Mouse (Mus musculus) monocyte, adult 59 days (primary cell): ENCODE data around the gene Kank2. TPM values are rescaled to one million over a fixed set of nuclear protein-coding genes. Genes with fewer than 3 reads are reported as not detected.

Experiments
- total RNA-seq, 2 experiments: library from RNA; stranded (reverse); gene quantifications; one replicate each; pipeline ENCODE4 v1.2.4; 2023

Kank2 gene
- 1 to 10 TPM in 1 of 2 experiments, under 1 TPM in 1; 0.84 to 1.2 TPM for total RNA-seq

GRCm38 (mm10) chr9:21798345-21799009, at the start of gene Kank2:
Gene Kank2, minus strand, starts transcription at chr9:21798744.

DNA sequence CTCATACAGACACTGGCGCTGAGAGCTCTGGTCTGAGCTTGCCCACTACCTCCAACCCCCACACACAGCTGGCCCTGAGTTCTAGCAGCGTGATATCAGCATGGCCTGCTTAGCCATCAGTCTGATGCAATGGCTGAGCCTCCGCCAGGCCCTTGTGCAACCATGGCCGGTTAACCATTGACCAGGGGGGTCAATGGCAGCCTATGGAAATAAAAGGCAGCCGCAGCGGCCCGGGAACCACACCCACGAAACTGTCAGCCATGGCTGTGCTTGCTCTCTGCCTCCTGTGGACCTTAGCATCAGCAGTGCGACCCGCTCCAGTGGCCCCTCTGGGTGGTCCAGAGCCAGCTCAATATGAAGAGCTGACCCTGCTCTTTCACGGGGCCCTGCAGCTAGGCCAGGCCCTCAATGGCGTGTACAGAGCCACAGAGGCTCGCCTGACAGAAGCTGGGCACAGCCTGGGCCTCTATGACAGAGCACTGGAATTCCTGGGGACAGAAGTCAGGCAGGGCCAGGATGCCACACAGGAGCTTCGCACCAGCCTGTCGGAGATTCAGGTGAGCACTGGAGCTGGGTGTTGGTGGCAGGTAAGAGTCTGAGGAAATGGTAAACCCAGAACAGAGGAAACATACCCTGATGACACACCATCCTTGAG, 36.8 kb upstream of the Kank2 start, which contains the start of gene Angptl8:
TSS of gene Angptl8 (plus strand) at position 253 of the 655 bp plus-strand sequence.

GRCm38 (mm10) chr9:21760155-21761088, 38.1 kb downstream of the Kank2 start, which contains the start of gene Spc24:
Gene Spc24, minus strand, starts transcription at chr9:21760303.

DNA sequence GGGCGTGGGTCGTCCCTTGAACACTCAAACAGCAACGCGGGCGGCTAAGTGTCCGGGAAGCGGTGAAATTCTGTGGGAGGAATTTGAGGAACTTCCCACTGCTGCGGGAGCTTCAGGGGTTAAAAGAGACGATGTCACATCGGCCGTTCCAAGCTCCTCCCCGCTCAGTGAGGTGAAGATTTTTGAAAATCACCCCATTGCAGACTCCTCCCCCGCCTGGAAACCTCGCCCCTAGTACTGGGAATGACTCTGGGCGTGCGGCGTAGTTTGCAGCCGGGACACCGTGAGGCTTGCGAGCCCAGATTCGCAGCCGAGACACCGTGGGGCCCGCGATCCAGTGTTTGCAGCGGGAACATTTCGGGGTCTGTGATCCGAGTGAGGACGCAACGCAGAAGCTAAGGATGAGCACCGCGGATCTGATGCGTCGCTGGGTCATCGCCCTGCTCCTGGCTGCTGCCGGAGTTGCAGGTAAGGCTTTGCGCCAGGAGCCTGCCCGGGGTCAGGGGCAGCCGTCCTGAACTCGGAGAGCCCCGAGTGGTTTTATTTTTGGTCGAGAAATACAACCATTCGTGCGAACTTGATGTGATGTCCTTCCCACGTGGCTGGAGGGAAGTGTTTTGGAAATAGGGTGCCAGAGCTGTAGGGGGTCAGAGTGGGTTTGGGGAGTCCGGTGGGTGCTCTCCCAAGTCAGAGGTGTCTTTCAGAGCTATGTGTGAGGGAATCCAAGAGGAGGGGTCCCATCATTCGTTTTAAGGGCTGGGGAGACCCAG, 75.0 kb downstream of the Kank2 start, which contains the start of gene Ldlr:
TSS of gene Ldlr (plus strand) at position 107 of the 770 bp plus-strand sequence.

Other genes with a start within 250 kb of the Kank2 start
- gene Timm29, start 206.0 kb downstream of the Kank2 start, total RNA-seq = 10 to 100 TPM; 19.9 to 21.8 TPM
- 10 to 100 TPM; 11.0 to 11.7 TPM for gene Yipf2, start 205.9 kb downstream of the Kank2 start, total RNA-seq
- gene Smarca4, start 182.6 kb downstream of the Kank2 start, total RNA-seq = 10 to 100 TPM; 76.9 to 81.7 TPM
- 100 to 1,000 TPM; 231 to 278 TPM for gene Ldlr, start 75.3 kb downstream of the Kank2 start, total RNA-seq
- under 1 TPM; 0.71 to 0.94 TPM for gene Spc24, start 38.4 kb downstream of the Kank2 start, total RNA-seq
- not detected for gene Angptl8, start 36.8 kb upstream of the Kank2 start, total RNA-seq
- 1 to 10 TPM; 4.2 to 4.6 TPM for gene Dock6, start 53.9 kb upstream of the Kank2 start, total RNA-seq
- 10 to 100 TPM; 24.6 to 30.4 TPM for gene Rab3d, start 119.4 kb upstream of the Kank2 start, total RNA-seq
- 1 to 10 TPM in 1 of 2 experiments, not detected in 1; 1.2 TPM for gene Ccdc159, start 128.7 kb upstream of the Kank2 start, total RNA-seq
- gene Tmem205, start 128.8 kb upstream of the Kank2 start, total RNA-seq = 10 to 100 TPM; 12.4 to 14.3 TPM
- gene Plppr2, start 138.3 kb upstream of the Kank2 start, total RNA-seq = 1 to 10 TPM; 1.1 to 1.2 TPM
- 1 to 10 TPM; 6.1 to 6.2 TPM for gene Swsap1, start 157.0 kb upstream of the Kank2 start, total RNA-seq
- gene Epor, start 164.8 kb upstream of the Kank2 start, total RNA-seq = 1 to 10 TPM; 5.6 to 6.4 TPM
- 1 to 10 TPM; 1.7 to 1.9 TPM for gene Rgl3, start 190.7 kb upstream of the Kank2 start, total RNA-seq
- gene Ccdc151, start 203.9 kb upstream of the Kank2 start, total RNA-seq = under 1 TPM in 1 of 2 experiments, not detected in 1; 0.24 TPM
- gene Prkcsh, start 204.1 kb upstream of the Kank2 start, total RNA-seq = 10 to 100 TPM; 86.0 to 88.5 TPM